Mouse (Mus musculus): ENCODE results near the gene Pnrc2. TPM values are rescaled to one million over a fixed set of nuclear protein-coding genes. Genes with fewer than 3 reads are reported as not detected.

The Pnrc2 gene
- polyA plus RNA-seq, 1 experiment = 21.0 TPM

- Histone ChIP-seq H3K4me1 (ENCODE audit: control insufficient read depth, insufficient read depth, low read length) (no peaks in the 10 kb centered on the region), H3K4me3 (replicated peaks; ENCODE audit: extremely low read depth, low read depth, low read length) (peak overlapping the region; percentile 24)
- 64% methylated on average over 6 of the region's 6 CpGs for WGBS
- no peak for DNase-seq
- TF ChIP-seq POLR2A (IDR thresholded peaks at IDR 0.05; ENCODE audit: borderline replicate concordance, extremely low read depth, low read depth, low read length) (no peak), CTCF (IDR thresholded peaks at IDR 0.05; ENCODE audit: insufficient read depth, low read length) (no peak)
Measured at GRCm38 (mm10) chr4:135896157-135896556, 22.5 kb upstream of the Pnrc2 start.

GRCm38 (mm10) chr4:135895071-135895571, 21.5 kb upstream of the Pnrc2 start, which contains the start of gene Cnr2:
Gene Cnr2, plus strand, starts transcription at chr4:135895394.
- DNase-seq = no peak
- H3K4me1 ChIP-seq (ENCODE audit: control insufficient read depth, insufficient read depth, low read length) = no peaks in the 10 kb centered on the region
- H3K4me3 ChIP-seq (replicated peaks; ENCODE audit: extremely low read depth, low read depth, low read length) = peak within 1 kb of the TSS; percentile 36
- 47% methylated on average over 8 of the region's 8 CpGs for WGBS
- TF ChIP-seq POLR2A (IDR thresholded peaks at IDR 0.05; ENCODE audit: borderline replicate concordance, extremely low read depth, low read depth, low read length) (no peak), CTCF (IDR thresholded peaks at IDR 0.05; ENCODE audit: insufficient read depth, low read length) (no peak)

- TF ChIP-seq CTCF (IDR thresholded peaks at IDR 0.05; ENCODE audit: insufficient read depth, low read length) (no peak), POLR2A (IDR thresholded peaks at IDR 0.05; ENCODE audit: borderline replicate concordance, extremely low read depth, low read depth, low read length) (no peak)
- Histone ChIP-seq H3K4me1 (ENCODE audit: control insufficient read depth, insufficient read depth, low read length) (no peaks in the 10 kb centered on the region), H3K4me3 (replicated peaks; ENCODE audit: extremely low read depth, low read depth, low read length) (no peak overlapping the region)
- WGBS = 40% methylated on average over 4 of the region's 4 CpGs
- no peak for DNase-seq
Measured at GRCm38 (mm10) chr4:135892884-135893283, 19.2 kb upstream of the Pnrc2 start.

- WGBS = 83% methylated on average over 2 of the region's 2 CpGs
- TF ChIP-seq CTCF (IDR thresholded peaks at IDR 0.05; ENCODE audit: insufficient read depth, low read length) (no peak), POLR2A (IDR thresholded peaks at IDR 0.05; ENCODE audit: borderline replicate concordance, extremely low read depth, low read depth, low read length) (no peak)
- no peak for DNase-seq
- Histone ChIP-seq H3K4me3 (replicated peaks; ENCODE audit: extremely low read depth, low read depth, low read length) (no peak overlapping the region), H3K4me1 (ENCODE audit: control insufficient read depth, insufficient read depth, low read length) (no peaks in the 10 kb centered on the region)
Measured at GRCm38 (mm10) chr4:135891539-135891938, 17.9 kb upstream of the Pnrc2 start.

GRCm38 (mm10) chr4:135889884-135890283, 16.2 kb upstream of the Pnrc2 start:
- peak; percentile 76 for DNase-seq

GRCm38 (mm10) chr4:135889146-135889883, 15.7 kb upstream of the Pnrc2 start:
- TF ChIP-seq CTCF (IDR thresholded peaks at IDR 0.05; ENCODE audit: insufficient read depth, low read length) = no peak
- no peak for TF ChIP-seq POLR2A (IDR thresholded peaks at IDR 0.05; ENCODE audit: borderline replicate concordance, extremely low read depth, low read depth, low read length)
- Histone ChIP-seq H3K4me1 (ENCODE audit: control insufficient read depth, insufficient read depth, low read length) (no peaks in the 10 kb centered on the region), H3K4me3 (replicated peaks; ENCODE audit: extremely low read depth, low read depth, low read length) (no peak overlapping the region)
- 84% methylated on average over 7 of the region's 7 CpGs for WGBS
- DNase-seq = no peak

More at GRCm38 (mm10) chr4:135889884-135890283, 16.2 kb upstream of the Pnrc2 start:
- H3K4me1 ChIP-seq (ENCODE audit: control insufficient read depth, insufficient read depth, low read length) = no peaks in the 10 kb centered on the region
- TF ChIP-seq CTCF (IDR thresholded peaks at IDR 0.05; ENCODE audit: insufficient read depth, low read length) = peak; percentile 99
- TF ChIP-seq POLR2A (IDR thresholded peaks at IDR 0.05; ENCODE audit: borderline replicate concordance, extremely low read depth, low read depth, low read length) = no peak
- no peak overlapping the region for H3K4me3 ChIP-seq (replicated peaks; ENCODE audit: extremely low read depth, low read depth, low read length)
- 1% methylated on average over 4 of the region's 4 CpGs for WGBS

GRCm38 (mm10) chr4:135888448-135889057, 14.9 kb upstream of the Pnrc2 start:
- peaks cover 3% of the 10 kb centered on the region for H3K4me1 ChIP-seq (ENCODE audit: control insufficient read depth, insufficient read depth, low read length)
- DNase-seq = no peak
- no peak overlapping the region for H3K4me3 ChIP-seq (replicated peaks; ENCODE audit: extremely low read depth, low read depth, low read length)
- TF ChIP-seq POLR2A (IDR thresholded peaks at IDR 0.05; ENCODE audit: borderline replicate concordance, extremely low read depth, low read depth, low read length) = no peak
- WGBS = 86% methylated on average over 24 of the region's 24 CpGs

GRCm38 (mm10) chr4:135886184-135886583, 12.5 kb upstream of the Pnrc2 start:
- TF ChIP-seq CTCF (IDR thresholded peaks at IDR 0.05; ENCODE audit: insufficient read depth, low read length) (no peak), POLR2A (IDR thresholded peaks at IDR 0.05; ENCODE audit: borderline replicate concordance, extremely low read depth, low read depth, low read length) (no peak)
- 78% methylated on average over 4 of the region's 4 CpGs for WGBS
- DNase-seq = no peak
- H3K4me1 ChIP-seq (ENCODE audit: control insufficient read depth, insufficient read depth, low read length) = peaks cover 3% of the 10 kb centered on the region
- no peak overlapping the region for H3K4me3 ChIP-seq (replicated peaks; ENCODE audit: extremely low read depth, low read depth, low read length)

- no peak for DNase-seq
- Histone ChIP-seq H3K4me1 (ENCODE audit: control insufficient read depth, insufficient read depth, low read length) (peaks cover 3% of the 10 kb centered on the region), H3K4me3 (replicated peaks; ENCODE audit: extremely low read depth, low read depth, low read length) (no peak overlapping the region)
- 88% methylated on average over 12 of the region's 12 CpGs for WGBS
- TF ChIP-seq POLR2A (IDR thresholded peaks at IDR 0.05; ENCODE audit: borderline replicate concordance, extremely low read depth, low read depth, low read length) (no peak), CTCF (IDR thresholded peaks at IDR 0.05; ENCODE audit: insufficient read depth, low read length) (no peak)
Measured at GRCm38 (mm10) chr4:135885676-135886075, 12.0 kb upstream of the Pnrc2 start.

Measured in lung, adult 2 months (tissue).